Mouse (Mus musculus): ENCODE measurements at regions not wholly inside any gene's neighbourhood (a gene's known extent, or its start where the extent isn't known, plus 50 kb on each side); places are given as distances from the start of the nearest gene placed in this dataset.

DNA sequence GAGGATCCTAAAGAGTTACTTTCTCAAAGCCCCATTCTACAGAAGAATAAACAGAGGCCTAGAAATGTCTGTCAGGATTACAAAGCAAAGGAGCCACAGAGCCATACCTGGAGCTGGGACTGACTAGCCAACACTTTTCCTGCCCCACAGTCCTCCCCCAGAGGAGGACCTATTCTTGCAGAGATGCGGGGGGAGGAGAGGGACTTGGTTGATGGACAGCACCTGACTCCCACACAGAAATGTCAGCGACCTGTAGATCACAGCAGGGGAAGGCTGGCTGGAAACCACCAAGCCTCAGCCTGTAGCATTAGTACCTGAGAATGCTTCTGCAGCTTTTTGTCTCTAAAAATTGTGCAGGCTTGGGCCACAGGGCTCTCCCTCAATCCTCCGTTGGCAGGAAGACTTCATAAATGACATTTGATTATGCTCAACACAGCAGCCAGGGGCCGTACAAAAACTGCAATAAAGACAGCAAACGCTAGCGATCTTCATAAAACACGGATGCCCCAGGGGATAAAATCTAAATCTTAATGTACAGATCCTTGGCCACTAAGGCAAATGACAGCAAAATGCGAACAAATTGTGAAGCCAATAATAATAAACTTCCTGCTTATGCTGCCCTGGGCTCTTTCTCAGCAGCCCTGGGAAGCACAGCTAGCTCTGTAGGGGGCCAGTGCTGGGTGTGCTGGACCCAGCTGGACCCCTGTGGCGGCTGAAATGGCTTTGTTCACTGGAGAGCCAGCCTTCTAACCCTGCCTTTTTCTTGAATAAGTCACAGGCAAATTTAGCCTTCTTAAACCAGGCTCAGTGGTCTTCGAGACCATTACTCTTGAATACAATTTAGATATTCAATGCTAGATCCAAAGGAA, 489.4 kb upstream of the Camk1g start:
- intact Hi-C loops (cut with DNase I) = no loop called here
- DNase-seq = no peak

DNA sequence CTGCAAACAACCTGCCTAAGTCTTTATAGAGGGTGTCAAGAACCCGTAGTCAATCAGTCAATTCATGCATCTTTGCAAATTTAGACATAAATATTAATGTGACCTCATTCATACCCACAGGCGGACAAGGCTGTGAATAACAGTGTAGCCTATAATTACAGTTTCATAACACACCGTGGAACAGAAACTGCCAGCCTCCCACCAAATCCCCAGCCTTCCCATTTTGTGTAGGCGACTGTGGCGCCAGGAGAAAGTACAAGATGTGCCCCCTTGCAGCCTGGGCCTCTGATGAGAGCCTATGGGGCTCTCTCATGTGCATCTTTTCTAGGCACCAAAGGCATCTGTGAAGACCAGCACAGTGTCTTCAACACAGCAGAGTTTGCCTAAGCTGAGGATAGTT, 477.8 kb upstream of the Camk1g start:
- intact Hi-C loops (cut with DNase I) = no loop called here

DNA sequence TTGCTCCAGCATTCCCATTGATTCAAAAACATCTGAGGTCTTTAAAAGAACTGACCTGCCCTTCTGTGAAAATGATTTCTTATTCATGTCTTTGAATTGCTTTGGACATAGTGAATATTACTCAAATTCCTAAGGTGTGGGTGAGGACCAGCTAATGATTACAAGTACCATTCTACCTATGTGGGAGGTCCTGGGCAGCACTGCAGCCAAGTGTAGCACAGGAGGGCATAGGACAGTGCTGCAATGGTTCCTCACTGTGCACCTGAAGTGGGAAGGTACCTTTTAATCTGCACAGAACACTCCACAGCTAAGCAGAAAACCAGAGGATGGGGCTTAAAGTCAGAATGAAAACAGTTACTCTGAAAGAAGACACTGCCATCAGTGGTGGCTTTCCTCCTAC, 474.8 kb upstream of the Camk1g start:
- intact Hi-C loops (cut with DNase I) = no loop called here

More for the DNA sequence above, 477.8 kb upstream of the Camk1g start:
- DNase-seq = no peak

DNA sequence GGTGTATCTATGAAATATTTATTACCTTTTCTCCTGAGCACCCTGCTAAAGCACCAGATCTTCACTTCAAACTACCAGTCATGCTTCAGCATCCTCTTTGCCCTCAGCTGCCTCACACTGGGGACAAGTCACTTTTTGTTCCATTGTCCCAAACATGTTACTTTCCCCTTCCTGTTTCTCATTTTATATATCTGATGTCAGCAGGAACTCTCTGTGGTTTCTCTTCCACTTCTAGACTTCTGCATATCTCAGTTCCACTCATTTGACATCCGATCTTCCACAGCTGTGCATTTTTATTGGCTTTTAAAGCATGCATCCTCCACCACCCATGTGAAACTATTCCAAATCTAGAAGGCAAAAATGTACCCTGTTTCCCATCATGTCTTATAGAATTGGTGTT, 474.4 kb upstream of the Camk1g start:
- no peak for DNase-seq
- intact Hi-C loops (cut with DNase I) = no loop called here

More for the DNA sequence above, 474.8 kb upstream of the Camk1g start:
- no peak for DNase-seq

DNA sequence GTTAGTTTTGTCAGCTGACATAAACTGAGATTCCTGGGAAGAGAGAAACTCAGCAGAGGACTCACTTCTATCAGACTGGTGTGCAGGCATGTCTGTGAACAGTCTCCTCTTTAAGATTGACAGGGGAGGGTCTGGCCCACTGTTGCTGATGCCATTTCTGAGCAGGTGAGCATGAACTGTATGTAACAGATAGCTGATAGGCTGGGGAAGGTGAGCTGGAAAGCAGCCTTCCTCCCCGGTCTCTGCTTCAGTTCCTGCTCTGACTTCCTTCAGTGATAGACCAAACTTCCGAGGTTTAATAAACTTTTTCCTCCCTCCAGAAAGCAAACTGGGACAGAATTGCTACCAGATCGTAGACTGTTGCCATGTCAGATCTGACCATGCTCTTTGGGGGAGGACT, 430.9 kb upstream of the Camk1g start:
- intact Hi-C loops (cut with DNase I) = no loop called here
- no peak for DNase-seq

DNA sequence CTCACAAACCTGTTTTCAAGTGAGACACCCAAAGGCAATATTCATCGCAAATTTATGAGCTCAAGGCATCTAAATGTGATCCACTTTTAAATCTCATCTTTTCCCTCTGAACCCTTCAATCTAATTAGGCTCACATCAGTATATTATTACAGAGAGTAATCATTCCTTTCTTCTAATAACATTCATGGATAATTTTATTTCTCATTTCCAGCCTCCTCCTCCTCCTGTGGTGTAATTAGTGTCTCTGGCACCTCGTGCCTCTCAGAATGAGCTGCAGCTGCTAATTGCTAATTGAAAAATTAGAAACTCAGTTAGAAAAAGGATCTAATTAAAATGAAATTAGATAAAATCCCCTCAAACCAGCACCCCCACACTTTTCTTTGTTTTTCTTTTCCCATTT, 420.5 kb upstream of the Camk1g start:
- intact Hi-C loops (cut with DNase I) = no loop called here
- peak; percentile 1 for DNase-seq

DNA sequence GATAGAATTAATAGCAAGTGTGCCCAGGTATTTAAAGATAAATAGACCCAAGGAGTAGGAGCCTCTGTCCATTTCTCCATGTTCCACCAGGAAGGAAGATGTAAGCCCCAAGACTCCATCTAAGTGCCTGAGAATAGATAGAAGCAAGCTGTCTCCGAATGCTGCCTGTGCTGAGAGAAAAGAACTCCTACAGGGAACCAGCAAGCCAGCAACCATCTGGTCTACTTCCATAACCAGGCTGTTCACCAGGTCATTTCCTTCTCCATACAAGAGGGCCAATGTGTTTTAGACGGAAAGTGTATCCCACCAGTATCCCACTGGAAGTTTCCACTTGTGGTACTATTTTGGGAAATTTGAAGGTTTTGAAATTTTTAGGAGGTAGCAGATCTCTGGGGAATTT, 418.4 kb upstream of the Camk1g start:
- DNase-seq = no peak
- intact Hi-C loops (cut with DNase I) = no loop called here

DNA sequence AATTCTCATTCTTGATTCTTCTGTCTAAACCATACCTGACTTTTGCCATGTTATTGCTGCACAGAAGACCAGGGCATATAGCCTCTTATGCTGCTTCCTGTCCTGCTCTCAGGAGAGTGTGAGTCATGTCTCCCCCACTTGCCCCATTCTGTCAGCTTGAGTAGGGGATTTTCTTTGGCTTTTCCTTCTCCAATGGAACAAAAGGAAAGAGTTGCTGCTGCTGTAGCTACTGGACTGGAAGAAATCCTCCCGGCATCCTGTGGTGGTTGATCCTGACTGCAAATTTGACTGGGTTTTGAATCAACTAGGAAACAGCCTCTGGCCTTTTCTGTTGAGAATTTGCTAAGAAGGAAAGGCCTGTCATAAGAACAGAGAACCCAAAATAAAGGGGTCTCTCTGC, 417.3 kb upstream of the Camk1g start:
- intact Hi-C loops (cut with DNase I) = no loop called here
- peak; percentile 6 for DNase-seq

DNA sequence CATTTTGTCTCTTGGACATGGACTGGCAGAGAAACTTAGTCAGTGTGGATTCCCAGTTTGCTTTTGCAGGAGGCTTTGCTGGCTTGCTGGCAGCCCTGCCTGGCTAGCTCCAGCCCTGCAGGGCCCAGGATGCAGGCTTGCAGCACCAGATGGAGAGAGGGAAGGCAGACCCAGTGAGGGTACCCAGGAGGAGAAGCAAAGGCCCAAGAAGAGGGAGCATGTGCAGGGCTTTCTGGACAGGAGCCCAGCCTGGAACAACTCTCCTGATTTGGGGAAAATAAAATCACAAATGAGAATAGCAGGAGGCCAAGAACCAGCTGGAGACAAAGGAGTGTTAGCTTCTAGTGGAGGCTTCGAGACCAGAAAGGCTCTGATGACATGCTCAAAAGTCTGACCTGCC, 414.9 kb upstream of the Camk1g start:
- intact Hi-C loops (cut with DNase I) = no loop called here
- DNase-seq = peak; percentile 85

DNA sequence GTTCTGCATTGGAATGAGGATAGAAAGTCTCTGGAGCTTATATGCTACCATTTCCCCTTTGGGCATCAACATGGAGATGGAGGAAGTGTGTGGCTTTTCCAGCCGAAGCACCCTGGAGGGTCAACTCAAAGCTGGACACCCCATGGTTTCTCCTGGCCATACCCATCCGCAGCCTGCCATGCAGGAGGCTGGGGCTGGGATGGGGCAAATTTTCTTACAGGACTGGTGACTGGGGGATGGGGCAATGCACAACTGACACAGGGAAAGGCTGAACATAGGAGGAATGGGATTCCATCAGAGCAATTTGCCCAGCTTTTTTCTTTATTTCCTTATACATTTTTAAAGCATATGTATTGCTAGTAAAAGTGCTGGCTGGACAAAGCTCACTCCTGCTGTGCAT, 414.4 kb upstream of the Camk1g start:
- intact Hi-C loops (cut with DNase I) = no loop called here
- DNase-seq = peak; percentile 4

DNA sequence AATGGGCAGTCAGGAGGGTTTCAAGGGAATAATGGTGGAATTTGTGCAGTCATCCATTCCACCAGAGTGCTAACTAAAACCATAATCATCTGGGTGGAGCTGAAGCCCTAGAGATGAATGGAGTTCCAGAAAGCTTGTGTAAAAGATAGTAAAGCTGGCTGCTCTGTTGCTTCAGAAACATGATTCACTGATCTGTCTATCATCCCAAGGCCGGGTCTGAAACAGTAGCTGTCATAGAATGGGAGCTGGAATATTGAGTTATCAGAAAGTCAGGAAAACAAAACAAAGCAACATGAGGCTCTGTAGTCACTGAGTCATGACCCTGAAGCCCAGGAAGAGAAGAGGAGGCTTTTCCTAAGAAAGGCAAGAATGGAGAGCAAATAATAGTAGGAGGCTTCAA, 408.1 kb upstream of the Camk1g start:
- DNase-seq = no peak
- intact Hi-C loops (cut with DNase I) = no loop called here

DNA sequence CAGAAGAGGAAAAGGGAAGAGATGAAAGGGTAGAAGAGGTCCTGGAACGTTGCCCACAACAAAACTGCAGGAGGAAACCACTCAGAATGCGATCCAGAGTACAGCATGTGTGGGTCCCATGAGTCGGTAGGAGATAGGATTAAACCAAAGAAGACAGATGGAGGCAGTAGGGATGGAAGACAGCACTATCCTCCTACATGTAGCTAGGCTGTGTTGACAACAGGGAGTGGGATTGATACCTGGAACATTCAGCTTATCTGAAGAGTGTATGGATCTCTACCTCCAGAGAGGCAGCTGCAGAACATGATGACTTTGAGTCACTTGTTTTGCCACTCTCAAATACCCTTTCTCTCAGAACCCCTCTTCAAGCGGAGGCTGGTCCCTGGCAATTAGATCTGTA, 399.4 kb upstream of the Camk1g start:
- DNase-seq = no peak
- intact Hi-C loops (cut with DNase I) = no loop called here

DNA sequence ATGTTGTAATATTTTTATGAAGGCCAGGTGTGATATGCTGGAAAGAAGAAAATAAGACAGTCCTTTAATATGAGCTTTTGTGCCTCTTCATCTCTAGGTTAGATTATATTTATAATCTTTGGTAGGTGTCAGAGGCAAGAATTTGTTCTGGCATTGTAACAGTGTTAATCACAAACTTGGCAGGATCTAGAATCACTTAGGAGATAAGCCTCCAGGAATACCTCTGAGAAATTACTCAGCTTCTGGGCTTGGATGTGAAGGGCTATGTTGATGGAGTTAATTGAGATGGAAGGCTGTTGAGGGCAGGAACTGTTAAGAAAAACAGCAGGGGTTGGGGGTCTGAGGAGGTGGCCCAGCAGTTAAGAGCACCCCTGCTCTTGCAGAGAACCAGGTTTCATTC, 394.0 kb upstream of the Camk1g start:
- DNase-seq = no peak
- intact Hi-C loops (cut with DNase I) = no loop called here

DNA sequence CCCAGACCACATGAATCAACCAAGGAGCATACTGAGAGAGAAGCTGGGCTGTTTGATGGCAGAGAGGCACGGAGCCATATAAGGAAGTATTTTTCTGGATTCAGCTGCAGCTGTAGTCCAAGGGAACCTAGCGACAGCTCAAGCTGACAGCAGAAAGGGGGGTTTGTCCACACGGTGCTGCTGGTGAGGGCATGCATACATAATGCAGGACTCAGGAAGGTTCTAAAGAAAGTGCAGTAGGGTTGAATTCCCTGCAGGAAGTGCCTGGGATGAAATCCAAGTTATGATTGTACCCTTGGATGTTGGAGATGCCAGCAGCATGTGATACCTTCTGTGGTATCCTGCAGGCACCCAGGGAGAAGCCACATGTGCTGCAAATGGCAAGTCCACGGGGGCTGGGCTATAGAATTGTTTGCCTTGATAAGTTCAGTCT, 381.7 kb upstream of the Camk1g start:
- intact Hi-C loops (cut with DNase I) = no loop called here
- peak; percentile 25 for DNase-seq

DNA sequence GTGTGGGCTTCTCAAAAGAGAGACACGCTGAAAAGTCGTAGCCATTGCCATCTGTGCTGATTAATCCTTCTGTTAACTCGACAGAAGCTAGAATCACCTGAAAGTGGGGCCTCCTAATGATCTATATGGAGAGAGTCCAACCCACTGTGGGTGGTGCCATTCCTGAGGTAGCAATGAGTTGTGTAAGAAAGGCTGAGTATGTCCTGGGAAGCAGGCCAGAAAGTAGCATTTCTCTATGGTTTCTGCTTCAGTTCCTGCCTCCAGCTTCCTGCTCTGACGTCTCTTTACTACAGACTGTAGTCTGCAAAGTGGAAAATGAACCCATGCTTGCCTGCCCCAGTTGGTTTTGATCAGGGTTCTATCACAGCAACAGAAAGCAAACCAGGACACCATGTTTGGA, 380.8 kb upstream of the Camk1g start:
- DNase-seq = peak; percentile 16
- intact Hi-C loops (cut with DNase I) = no loop called here

DNA sequence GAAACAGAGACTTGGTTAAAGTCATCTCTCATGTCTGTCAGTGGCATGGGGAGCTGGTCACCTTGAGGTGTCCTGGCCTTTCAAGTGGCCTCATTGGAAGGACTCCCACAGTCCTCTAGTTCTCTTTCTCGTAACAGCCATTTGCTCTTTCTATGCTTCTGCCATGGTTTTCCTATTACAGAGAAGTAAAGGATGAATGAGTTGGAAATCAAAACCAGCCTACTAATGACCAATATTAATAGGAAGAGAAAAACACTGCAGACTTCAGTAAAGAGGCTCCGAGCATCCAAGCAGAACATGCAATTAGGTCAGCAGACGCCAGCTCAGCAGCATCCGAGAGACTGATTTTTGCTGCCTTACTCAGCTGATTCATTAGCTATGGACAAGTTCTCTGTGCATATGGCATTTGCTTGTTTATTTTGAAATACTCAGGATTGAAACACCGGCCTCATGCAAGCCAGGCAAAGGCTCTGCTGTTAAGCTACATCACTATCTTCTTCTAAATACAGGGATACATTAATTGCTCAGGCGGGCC, 377.4 kb upstream of the Camk1g start:
- DNase-seq = peak; percentile 24
- intact Hi-C loops (cut with DNase I) = no loop called here

DNA sequence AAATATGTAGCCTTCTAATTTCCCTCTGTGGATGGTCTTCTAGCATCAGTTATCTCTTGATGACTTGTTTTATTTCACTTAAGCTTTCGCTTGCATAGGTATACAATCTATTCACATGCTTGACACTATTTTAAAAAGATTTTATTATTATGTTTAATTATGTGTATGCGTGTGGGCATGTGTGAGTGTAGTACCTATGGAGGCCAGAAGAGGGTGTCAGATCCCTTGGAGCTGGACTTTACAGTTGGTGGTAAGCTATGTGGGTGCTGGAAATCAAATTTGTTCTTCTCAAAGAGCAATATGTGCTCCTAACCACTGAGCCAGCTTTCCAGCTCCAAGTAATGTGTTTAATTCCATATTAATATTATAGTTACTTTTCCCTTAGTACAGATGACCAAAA, 372.6 kb upstream of the Camk1g start:
- intact Hi-C loops (cut with DNase I) = no loop called here
- no peak for DNase-seq

DNA sequence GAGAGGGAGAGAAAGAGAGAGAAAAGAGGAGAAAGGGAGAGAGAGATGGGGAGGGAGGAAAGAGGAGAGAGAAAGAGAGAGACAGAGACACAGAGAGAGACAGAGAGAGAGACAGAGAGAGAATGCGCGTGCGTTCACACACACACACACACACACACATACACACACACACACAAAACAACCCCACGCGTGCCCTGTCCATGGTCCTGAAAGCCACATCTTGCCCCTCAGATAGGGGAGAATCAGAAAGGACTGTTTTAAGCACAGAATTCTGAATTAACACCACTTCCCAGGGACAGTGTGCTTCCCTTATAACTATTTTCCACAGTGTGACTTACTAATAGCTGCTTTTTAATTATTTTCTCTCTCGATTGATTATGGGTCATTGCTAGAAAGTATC, 368.7 kb upstream of the Camk1g start:
- intact Hi-C loops (cut with DNase I) = no loop called here
- DNase-seq = no peak

DNA sequence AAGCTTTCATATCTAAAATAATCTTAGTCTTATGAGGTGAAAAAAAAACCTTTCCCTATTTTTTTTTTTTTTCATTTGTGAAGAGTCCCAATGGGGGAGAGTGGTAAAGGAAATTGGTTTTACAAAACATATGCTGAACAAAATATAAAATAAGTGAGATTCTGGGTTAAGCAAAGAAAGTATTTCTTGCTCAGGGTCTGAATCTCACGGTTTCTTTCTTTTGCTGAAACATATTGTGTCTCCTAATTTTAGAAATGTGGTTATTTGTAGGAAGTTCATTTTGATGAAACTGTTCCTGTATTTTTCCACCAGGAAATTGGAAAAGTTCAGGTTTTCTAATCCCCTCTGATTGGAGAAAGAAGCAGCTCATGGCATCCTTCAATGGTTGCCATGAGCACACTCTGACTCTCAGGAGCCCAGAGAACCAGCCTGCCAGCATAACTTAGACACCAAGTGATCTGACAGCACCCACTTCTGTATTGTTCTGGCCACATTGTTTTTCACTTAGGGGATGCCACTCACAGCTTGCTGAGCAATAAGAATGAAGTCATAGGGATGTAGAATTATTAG, 365.9 kb upstream of the Camk1g start:
- DNase-seq = no peak
- intact Hi-C loops (cut with DNase I) = no loop called here

DNA sequence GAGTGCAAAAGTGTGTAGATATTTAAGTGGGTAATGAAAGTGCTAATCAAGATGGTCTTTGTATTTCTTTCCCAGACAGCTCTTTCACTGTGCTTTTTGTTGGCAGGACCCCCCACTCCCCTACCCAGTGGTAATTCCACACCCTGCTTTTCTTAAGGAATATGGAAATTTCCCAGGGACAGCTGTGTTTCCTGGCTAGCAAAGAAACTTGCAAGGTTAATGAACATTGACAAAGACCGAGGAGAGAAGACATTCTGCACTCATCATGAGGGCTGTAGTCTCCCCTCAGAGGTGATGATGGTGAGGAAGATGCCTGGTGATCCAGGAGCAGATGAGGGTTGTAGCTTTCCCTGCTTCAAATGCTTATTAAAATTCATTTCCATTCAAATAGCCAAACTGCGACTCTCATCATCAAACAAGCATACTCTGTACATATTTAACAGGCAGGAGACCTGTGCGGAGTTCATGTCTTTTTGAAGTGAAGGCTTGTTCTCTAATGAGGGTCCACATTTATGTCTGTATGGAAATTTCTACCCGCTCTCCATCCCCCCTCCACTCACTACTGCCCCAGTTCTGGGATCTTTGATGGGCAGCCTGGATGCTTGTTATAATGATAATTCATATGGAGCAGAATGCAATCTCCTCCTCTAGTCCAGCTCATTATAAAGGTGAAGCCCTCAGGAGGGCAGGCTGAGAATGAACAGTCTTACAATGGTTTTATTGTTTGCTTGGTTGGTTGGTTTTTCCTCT, 364.1 kb upstream of the Camk1g start:
- DNase-seq = no peak
- intact Hi-C loops (cut with DNase I) = no loop called here

DNA sequence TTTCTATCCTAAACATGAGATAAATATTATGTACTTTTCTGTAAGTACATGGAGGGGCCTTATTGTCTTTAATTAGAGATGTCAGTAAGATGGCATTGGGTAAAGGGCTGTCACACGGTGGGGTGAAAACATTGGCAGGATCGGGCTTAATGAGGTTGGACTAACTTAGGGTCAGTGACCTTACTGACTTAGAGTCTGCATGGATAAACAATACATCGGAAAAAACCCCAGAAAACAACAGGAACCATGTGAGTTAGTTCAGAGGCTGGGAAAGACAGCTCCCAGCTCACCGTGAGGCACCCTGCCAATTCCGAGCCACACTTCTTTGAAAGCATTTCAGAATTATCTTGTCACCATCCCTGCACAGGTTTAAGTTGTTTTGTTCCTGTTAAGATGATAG, 363.3 kb upstream of the Camk1g start:
- DNase-seq = no peak
- intact Hi-C loops (cut with DNase I) = no loop called here

DNA sequence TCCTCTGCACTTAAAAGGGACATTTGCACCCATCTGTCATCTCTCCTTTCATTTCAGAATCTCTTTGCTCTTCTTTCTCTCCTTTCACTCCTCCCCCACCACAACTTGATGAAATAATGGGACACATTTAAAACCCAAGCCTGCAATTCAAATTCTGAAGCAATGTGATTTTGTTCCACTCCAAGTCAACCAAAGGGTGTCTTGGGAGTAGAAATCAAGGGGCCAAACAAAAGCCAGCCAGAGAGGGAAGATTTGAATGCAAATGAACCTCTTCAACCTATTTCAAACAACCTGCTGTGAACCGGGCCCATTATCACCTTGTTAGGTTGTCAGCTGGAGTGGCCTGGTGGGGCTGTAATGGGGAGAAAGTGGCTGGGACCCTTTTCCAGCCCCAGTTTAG, 362.0 kb upstream of the Camk1g start:
- DNase-seq = no peak
- intact Hi-C loops (cut with DNase I) = no loop called here
